In genomic region chr2:129502641-129503040, GRCm38 (mm10) we compare ENCODE assay signal across 10 mouse cellular contexts. TPM values are rescaled to one million over a fixed set of nuclear protein-coding genes. Genes with fewer than 3 reads are reported as not detected.
DNase-seq lines count a peak whose midpoint lies in the region.
"Had no signal": no experiment of that assay in that cellular context is flagged by ENCODE, and none has a peak within 500 bp of the region (broad histone marks: within the 10 kb centered on the region; RNA-seq: fewer than 3 reads in every experiment).

No protein-coding gene starts in this region.

- no peaks in the 10 kb centered on the region for H3K36me3 ChIP-seq in limb, embryonic 10.5 days

- H3K27ac ChIP-seq in limb, embryonic 10.5 days, result no peak overlapping the region

- peak; percentile 9 for DNase-seq in thymus, postnatal 14 days
- no peak for DNase-seq in thymus, adult 18-20 months
- peak; percentile 72 to 81 for DNase-seq in adrenal gland, postnatal 36 days
- DNase-seq in embryo, embryonic 9.5 days (ENCODE audit: extremely low spot score), result peak; percentile 45
- peak; percentile 30 to 69 for DNase-seq in kidney, adult 8-10 months
- peak; percentile 41 for DNase-seq in limb, embryonic 10.5 days (ENCODE audit: low spot score)
- peak; percentile 56 for DNase-seq in retina, postnatal 7 days (ENCODE audit: low read depth, low spot score)
- no peak for DNase-seq in T-cell, adult 2 months (ENCODE audit: low spot score)

- 30% methylated on average over 6 of the region's 6 CpGs for WGBS in limb, embryonic 10.5 days

- H3K4me1 ChIP-seq in limb, embryonic 10.5 days, result no peaks in the 10 kb centered on the region

- no peak overlapping the region for H3K4me3 ChIP-seq in limb, embryonic 10.5 days
- H3K4me3 ChIP-seq: myocyte had no signal

- H3K9me3 ChIP-seq in limb, embryonic 10.5 days (replicated peaks), result no peaks in the 10 kb centered on the region

- no peaks in the 10 kb centered on the region for H3K27me3 ChIP-seq in limb, embryonic 10.5 days (ENCODE audit: low read depth, poor library complexity, severe bottlenecking)

RNA-seq across cellular contexts. Expression of gene F830045P16Rik, which starts 33.8 kb away (rescaled TPM):
- total RNA-seq in adrenal gland, postnatal 36 days (2021), result not detected
- polyA plus RNA-seq in limb, embryonic 10.5 days (2016; fragmentation: Nextera tagmentation; extraction: Ambion mirVana), result not detected in 2 replicates
- total RNA-seq: gastrocnemius, adult 8-10 months had no signal
- polyA plus RNA-seq: myocyte had no signal

Comparison
In these comparisons a context has a peak if more than half of its experiments do, and no peak if none do; other contexts are left out.
1. DNase-seq: peak in thymus, postnatal 14 days (single experiment), adrenal gland, postnatal 36 days (2 of 2), embryo, embryonic 9.5 days (single experiment), kidney, adult 8-10 months (2 of 2), limb, embryonic 10.5 days (single experiment) and retina, postnatal 7 days (single experiment); none in thymus, adult 18-20 months (0 of 2) and T-cell, adult 2 months (single experiment).